Mouse (Mus musculus) ES-CJ7 (cell line): ENCODE results near the gene Ssh1.
A peak's percentile ranks its signal among the peaks of the same experiment; 100 is the strongest.

Source experiments
- DNase-seq: peaks from one replicate; pipeline ENCODE4 v3.0.0; 2011; ENCODE audit warnings: low read depth, low spot score

Ssh1 gene

DNA sequence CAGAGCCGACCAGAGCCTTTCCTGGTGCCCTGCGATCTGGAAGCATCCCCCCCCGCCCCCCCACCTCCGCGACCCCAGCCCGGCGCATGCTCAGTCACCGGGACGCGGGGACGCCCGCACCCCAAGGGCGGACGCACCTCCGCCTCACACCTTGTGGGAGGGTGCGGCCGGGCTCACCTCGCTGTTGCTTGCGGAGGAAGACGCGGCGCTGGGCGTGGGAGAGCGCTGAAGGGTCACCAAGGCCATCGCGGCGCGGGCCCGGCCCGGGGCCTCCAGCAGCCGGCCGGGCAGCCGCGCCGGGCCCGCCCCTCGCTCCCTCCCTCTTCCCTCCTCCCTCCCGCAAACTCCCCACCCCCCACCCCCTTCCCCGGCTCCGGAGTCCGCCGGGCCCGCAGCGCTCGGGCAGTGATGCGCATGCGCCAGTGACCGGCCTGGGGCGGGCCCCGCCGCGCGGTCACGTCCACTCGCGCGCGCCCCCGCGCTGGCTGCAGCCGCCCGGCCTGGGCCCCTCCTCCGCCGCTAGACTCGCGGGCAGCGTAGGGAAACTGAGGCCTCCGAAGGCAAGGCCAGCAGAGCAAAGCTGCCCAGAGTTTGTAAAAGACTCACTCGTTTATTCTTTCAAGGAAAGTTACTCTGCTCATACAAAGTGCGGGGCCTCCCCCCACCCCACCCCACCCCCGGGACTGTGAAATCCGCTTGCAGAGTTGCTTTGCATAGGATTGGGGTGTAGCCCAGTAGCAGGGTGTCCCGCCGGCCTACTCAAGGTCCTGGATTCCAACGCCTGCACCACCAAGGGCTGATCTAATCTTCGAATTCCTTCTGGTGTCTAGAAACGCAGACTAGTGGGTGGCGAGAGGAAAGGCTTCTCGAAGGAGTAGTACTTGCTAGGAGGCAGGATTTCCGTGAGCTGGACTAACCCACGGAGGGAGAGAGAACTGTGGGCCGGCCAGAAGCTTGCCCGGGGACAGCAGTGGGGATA, at the start of gene Ssh1:
Ssh1 (minus strand) TSS at position 408 of the 979 bp plus-strand sequence.
- DNase-seq = peak; percentile 83

DNA sequence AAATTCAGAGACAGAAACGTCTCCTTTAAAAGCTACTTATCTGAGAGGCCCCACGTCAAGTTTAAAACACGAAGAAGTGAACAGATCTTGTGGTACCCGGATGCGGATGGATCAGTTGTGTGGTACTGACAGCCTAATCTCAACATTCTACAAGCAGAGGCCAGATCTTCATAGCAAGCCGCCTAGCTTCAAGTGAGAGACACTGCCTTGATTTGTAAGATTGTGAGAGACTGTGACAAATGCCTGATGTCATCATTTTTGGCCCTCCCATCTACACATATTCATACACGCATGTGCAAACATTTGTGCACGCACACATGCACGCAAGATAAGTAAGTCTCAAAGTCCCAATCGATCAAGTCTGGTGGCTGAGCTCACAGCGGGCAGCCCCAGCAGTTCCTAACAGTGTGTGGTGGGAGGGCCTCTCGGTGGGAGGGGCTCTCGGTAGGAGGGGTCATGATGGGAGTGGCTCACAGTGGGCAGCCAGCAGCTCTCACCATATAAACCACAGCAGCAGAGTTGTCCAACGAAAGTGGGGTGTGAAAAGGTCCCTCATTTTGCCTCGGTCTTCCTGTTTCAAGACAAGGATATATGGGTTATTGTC, 47.7 kb upstream of the Ssh1 start:
- DNase-seq = peak; percentile 64

DNA sequence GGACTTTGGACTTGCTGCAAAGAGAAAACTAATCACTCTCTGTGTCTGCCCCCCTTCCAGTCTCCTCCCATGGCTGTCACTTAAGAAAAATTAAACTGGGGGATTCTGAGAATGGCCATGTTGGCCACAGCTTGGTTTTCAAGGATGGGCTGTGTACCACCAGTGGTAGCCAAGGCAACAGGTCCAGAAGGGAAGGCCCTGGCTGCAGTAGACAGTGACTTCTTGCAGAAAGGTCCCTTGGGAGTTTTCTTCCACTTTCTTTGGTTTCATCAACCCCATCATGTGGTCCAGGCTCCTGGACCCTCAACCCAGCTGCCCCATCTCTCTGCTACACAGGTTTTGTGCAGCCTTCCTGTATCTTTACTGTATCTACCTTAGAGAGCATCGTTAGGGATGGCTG, 47.2 kb upstream of the Ssh1 start:
- DNase-seq = no peak

DNA sequence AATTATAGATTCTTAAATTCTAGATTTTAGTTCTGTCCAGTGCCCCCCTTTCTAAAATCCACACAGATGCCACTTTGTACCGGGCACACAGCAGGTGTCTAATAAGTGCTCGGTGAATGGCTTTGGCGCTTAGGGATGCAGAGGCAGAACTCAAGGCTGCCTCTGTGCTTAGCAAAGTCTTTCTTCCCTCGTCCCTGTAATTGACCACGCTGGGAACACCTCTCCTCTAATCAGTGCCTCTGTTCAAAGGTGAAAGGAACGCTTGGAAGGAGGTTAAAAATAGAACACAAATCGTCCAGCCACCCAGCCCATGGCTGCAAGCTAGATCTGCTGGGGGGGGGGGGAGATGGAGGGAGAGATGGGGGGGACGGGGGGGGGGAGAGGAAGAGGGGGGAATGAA, 46.8 kb upstream of the Ssh1 start:
- DNase-seq = no peak

DNA sequence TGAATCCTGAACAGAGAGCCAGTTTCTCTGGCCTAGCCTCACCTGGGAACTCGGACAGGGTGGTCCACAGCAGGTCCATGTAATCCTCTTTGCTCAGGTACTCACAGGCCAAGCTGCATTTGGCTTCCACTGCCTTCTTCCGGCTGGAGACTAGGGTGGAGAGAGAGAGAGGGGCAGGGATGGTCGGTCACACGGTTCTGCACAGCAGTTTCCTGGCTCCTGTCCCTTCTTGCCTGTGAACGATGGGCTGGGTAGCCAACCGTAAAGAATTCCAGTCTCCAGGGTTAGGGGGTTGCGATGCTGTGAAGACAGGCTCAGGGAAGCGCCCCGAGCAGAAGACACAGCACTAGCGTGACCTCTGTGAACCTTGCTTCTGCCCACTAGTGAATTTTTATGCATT, 41.4 kb upstream of the Ssh1 start:
- DNase-seq = no peak

DNA sequence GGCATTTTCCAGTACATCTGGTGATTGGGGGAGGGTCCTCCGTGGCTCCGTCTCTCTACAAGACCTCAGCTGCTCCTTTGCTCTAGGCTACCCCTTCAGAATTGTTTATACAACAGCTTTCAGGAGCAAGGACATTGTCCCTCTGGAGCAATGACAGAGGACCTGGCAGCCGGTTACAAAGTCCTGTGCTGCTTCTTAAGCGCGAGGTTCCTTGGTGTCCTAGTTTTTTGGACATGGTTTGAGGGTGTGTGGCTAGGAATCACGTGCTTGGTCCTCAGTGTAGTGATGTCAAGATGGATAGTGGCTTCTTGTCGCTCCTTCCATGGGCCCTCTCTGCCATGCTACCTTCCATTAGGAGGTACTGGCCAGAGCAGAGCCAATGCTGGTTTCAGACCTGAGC, 40.7 kb upstream of the Ssh1 start:
- DNase-seq = no peak

DNA sequence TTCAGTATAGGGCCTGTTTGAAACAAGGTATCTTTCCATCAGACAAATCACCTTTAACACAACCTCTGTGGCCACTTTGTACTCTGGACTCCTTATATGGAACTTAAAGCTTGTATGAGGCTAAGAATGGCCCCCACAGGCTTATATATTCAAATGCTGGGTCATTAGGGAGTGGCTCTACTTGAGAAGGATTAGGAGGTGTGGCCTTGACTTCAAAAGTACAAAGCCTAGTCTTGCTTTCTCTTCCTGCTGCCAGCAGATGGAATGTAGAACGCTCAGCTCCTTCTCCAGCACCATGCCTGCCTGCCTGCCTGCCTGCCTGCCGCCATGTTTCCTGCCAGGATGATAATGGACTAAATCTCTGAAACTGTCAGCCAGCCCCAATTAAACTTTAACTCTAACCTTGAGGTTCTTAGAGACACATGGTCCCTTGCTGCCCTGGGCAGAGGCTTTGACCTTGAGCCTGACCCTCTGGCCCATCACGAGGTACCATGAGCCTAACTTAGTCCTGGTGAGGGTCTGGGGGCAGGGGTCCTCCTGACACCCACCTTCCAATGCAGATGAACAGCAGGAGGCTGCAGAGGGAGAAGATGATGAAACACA, 38.6 kb upstream of the Ssh1 start:
- DNase-seq = peak; percentile 63

DNA sequence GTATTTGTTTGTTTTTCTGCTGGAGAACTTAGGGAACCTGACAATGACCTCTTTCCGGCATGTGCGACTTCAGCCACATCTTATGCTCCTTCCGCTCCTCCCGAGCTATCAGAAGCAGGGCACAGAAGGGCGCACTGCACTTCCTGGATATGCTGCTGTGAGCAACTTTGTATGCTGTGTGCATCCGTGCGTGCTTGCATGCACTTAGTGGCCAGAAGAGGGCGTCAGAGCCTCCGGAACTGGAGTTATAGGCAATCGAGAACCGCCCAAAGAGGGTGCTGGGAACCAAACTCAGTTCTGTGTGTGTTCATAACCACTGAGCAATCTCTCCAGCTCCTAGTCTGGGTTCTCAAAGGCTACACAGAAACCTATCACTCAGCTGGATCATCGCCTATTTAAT, 37.0 kb upstream of the Ssh1 start:
- peak; percentile 31 for DNase-seq

DNA sequence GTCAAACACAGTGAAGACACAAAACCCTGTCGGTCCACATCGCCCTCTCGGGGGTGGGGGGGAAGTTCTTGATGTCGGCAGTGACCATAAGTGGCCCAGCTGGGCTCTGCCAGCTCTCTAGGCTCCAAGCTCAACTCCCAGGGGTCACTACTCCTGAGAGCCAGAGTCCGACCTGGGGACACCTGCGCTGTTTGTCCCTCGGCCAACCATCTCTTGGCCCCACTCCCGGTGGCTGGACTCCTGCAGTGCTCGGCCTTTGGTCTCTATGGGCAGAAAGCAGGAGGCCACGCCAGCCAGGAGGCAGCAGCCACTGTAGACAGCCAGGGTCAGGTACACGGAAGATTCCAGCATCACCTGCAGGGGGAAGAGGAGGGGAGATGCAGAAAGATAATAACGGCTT, 34.4 kb upstream of the Ssh1 start:
- no peak for DNase-seq

DNA sequence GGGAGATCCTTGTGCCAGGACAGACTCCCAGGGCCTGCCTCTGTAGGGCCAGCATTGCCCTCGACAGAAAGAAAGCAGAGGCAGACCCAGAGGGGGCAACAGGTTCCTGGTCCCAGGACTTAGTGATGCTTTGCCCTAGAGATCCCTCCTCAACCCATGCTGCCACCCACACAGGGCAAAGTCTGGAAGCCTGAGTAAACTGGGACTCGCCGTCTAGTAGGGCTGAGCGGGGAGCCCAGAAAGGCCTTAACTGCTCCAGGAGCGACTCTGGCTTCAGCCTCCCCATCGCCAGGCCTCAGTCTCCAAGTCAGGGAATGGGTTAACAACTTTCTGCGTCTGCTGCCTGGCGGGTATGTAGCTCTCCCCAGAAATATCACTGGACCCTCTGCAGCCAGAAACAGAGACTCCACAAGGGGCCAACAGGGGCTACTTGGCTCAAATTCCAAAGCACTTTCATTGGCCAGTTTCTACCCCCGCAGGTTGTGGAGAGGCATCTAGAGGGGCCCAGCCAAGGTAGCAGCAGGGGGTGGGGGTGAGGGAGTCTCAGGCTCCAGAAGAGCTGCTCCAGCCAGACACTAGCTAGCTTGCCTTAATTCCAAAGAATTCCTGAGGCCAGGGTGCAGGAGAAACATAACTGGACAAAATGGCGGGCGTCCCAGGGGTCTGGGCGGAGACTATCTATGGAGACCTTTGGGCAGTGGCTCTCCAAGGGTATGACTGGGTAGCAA, 33.7 kb upstream of the Ssh1 start:
- DNase-seq = no peak

DNA sequence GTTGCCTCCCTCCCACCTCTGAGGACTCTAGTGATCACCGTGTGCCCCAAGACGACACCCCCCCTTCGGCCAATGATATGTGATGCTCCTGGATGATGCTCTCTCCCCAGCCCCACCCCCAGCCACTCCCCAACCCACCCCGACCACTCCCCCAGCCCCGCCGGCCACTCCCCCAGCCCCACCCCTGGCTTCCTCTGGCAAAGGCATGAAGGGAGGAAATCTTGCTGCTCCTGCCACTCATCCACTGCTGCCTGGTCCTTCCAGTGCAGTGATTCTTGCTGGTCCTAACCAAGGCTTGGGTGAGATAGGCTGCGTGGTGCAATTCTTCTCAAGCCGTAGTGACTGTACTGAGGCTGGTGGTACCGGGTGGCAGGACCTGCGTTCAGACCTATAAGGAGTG, 31.2 kb upstream of the Ssh1 start:
- DNase-seq = no peak

DNA sequence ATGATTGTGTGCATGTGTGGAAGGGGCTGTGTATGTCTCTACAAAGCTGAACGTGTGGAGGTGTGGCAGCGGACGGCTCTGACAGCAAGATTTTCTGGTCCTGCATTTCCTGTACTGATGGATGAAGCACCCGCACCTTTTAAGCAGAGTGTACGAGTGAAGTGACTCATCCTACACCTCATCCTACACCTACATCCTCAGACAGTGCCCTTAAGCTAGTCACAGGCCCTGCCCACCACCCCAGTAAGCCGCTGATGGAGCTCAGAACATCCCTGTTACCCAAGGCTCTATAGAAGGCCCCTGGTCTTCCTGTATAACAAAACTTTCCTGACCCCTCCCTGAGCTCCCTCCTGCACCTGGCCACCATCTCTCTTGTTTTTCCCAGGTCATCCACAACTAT, 30.7 kb upstream of the Ssh1 start:
- no peak for DNase-seq

DNA sequence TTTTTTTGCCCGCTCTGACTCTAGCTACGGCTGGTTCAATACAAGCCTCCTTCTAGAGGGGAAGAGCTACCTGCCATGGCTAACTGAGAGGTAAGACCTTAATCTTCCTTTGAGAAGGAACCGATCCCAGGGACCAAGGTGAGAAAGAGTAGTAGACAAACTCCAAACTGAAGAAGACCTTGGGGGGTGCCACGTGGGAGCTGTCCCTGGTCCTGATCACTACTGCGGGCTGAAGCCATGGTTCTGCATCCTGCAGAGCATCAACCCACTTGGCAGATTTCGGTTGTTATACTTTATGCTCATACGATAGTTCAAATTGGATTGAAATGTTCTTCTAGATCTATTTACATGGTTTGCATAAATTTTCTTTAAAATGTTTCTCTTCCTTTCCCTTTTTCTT, 21.4 kb upstream of the Ssh1 start:
- DNase-seq = no peak

DNA sequence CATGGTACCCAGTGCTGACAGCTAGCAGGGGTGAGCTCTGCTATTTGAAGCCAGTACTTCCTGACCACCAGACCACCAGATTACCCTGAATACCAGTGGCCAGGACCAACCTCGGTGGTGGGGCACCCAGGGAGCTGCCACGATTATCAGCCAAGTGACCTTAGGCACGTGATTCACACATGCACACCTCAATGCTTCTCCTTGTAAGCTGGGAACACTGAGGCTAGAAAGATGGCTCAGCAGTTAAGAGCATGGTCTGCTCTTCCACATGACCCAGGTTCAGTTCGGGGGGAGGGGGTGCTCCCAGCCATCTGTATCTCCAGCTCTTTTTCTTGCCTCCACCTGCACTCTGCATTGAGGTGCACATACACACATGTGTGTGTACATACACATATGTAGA, 15.4 kb upstream of the Ssh1 start:
- DNase-seq = no peak

DNA sequence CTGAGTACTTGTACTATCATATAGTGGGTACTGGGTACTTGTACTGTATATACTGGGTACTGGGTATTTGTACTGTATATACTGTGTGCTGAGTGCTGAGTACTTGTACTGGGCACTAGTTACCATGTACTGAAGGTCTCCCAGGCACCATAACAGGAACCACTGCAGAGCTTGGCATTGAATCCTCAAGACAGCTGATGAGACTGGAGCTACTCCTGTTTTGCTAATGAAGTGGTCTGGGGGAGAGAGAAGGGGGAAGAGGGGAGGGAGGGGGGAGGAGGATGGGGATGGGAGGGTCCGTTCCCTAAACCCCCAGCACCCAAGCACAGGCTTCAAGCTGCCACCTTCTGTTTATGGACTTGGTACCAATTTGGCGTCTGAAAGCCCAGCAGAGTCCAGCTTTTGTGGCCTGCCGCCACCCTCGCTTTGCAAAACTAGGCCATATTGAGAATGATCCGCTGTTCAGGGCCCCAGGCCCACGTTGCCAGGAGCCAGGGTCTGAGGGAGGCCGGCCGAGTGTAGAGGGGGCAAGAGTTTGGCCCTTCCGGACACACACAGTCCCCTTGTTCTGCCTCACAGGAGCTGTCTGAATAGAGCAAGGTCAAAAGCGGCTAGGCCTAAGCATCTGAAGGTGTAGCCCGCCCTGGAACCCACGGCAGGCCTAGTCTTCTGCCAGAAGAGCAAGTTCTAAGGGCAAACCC, 14.2 kb upstream of the Ssh1 start:
- DNase-seq = no peak

DNA sequence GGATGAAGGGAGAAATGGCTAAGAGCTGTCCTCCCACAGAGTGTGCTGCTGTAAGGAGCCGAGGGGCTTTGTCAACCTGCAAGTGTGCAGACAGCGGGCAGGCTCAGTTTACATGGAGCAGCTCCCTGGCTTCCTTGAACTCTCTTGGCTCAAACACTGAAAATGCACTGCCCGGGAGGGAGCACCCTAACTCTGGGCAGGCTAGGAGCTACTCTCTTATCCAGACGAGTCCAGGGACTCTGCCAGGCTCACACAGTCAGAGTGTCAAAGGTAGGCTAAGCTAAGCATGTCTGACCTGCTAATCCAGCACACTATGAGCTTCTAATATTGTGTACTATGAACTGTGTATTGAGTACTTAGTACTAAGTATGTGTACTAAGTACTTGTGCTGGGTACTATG, 13.3 kb upstream of the Ssh1 start:
- no peak for DNase-seq

DNA sequence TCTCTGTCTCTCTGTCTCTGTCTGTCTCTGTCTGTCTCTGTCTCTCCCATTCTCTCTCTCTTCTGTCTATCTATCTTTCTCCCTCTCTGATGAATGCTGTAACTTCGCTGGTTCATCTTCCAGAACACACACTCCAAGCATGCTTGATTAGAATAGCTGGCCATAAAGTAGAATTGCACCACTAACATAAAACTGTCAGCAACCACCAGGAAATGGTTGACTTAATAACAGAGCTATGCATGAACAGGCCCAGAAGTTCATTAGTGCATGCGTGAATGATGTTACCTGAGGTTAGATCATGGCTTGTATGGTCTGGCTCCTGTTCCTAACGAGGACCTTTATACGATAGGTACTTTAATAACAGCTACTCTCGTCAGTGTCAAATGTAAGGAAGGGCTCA, 11.4 kb upstream of the Ssh1 start:
- no peak for DNase-seq

DNA sequence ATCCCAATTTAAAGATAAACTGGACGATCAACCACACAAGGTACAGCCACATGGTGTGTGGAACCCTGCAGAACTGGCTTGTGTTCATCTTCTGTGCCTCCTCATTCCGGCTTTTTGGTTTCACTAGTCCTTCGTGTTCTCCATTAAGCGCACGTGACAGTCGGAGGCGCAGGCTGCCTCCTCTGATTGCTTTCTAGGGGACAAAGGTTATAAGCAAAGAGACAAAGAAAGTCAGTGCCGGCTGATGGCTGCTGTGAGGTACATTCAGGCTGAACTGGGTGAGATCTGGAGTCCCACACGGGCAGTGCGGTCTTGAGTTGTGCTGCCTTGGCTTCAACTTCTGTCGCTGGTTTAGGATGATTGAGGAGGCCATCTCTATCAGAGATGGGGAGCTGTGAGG, 10.9 kb upstream of the Ssh1 start:
- no peak for DNase-seq

DNA sequence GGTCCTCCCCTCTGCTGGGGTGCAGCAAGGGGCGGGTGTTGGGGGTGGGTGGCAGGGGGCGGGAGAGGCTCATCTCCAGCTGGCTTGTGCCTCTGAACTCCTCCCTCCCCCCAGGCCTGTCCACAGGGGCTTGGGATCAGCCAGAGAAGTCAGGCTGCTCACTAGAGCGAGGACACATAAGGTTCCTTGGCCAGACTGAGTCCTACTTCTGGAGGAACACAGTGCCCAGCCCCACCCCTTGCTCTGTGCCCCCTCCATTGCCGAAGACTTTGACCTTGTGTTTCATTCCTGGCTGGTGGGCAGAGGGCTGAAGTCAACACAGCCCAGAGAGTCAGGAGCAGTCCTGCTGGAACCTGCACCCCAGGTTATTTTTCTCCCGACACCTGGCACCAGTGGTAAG, 9.8 kb upstream of the Ssh1 start, which contains the start of gene Dao:
Dao (plus strand) TSS at position 162 of the 400 bp plus-strand sequence.
- no peak for DNase-seq

DNA sequence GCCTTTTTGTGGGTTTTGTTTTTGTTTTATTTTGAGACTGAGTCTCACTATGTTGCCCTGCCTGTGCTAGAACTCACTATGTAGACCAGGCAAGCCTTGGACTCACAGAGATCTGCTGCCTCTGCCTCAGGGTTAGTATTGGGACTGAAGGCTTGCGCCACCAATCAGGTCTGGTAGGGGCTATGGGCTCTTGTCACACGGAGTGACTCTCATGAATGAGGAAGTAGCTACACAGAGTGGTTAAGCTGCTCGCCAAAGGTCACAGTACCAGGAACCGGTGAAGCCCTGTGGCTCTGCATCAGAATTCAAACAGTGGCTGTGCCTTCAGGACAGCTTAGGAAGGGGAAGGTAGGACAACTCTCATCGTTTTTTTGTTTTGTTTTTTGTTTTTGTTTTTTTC, 5.7 kb upstream of the Ssh1 start:
- DNase-seq = no peak

DNA sequence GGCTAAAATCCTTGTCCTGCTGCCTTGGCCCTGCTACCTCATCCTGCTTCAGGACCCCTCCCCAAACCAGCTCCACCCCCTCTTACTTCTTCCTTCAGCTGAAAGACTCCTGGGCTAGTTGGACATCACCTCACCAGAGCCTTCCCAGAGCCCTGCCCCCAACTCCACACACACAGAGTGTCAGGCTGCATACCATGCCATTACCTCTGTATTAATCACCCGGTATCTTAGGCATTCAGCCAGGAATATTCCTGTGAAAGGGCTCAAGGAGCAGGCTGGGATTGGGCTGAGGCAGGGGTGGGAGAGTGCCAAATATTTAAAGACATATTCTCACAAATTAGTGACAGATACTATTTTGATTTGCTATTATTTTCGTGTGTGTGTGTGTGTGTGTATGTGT, 2.8 kb upstream of the Ssh1 start:
- no peak for DNase-seq
